Mouse (Mus musculus): ENCODE results near the gene Sipa1l2. TPM values are rescaled to one million over a fixed set of nuclear protein-coding genes. Genes with fewer than 3 reads are reported as not detected.

Gene Sipa1l2
- polyA plus RNA-seq, 1 experiment from 2014 or later = 12.9 TPM

- Histone ChIP-seq H3K4me3 (ENCODE audit: low read length) (no peak overlapping the region), H3K27ac (ENCODE audit: low read depth, low read length) (no peak overlapping the region), H3K4me2 (replicated peaks; ENCODE audit: low read depth, low read length) (no peak overlapping the region), H3K27me3 (ENCODE audit: control insufficient read depth, insufficient read depth, low read length) (no peaks in the 10 kb centered on the region), H3K4me1 (ENCODE audit: control insufficient read depth, insufficient read depth, low read length) (0 out of 2 replicates have a peak, but pooled peaks cover 5% of the 10 kb centered on the region), H3K9ac (ENCODE audit: low read depth, low read length) (no peak overlapping the region), H3K36me3 (ENCODE audit: control insufficient read depth, insufficient read depth, low read length) (peaks cover 12% of the 10 kb centered on the region; the same call in 1 of the 2 replicates), H3K9me3 (ENCODE audit: control insufficient read depth, low read length) (no peaks in the 10 kb centered on the region)
- WGBS = 50% methylated on average over 10 of the region's 10 CpGs
- ATAC-seq (ENCODE audit: low FRiP score, low TSS enrichment) = no peak; the same call in 1 of the 2 replicates
Observed at GRCm38 (mm10) chr8:125423861-125424260, 145.7 kb downstream of the Sipa1l2 start.

- Histone ChIP-seq H3K4me1 (ENCODE audit: control insufficient read depth, insufficient read depth, low read length) (0 out of 2 replicates have a peak, but pooled peaks cover 5% of the 10 kb centered on the region), H3K9me3 (ENCODE audit: control insufficient read depth, low read length) (no peaks in the 10 kb centered on the region), H3K9ac (ENCODE audit: low read depth, low read length) (no peak overlapping the region), H3K27ac (ENCODE audit: low read depth, low read length) (no peak overlapping the region), H3K27me3 (ENCODE audit: control insufficient read depth, insufficient read depth, low read length) (no peaks in the 10 kb centered on the region), H3K36me3 (ENCODE audit: control insufficient read depth, insufficient read depth, low read length) (peaks cover 17% of the 10 kb centered on the region; the same call in 1 of the 2 replicates), H3K4me3 (ENCODE audit: low read length) (no peak overlapping the region), H3K4me2 (replicated peaks; ENCODE audit: low read depth, low read length) (no peak overlapping the region)
- WGBS = 86% methylated on average over 14 of the region's 14 CpGs
- no peak for ATAC-seq (ENCODE audit: low FRiP score, low TSS enrichment)
Observed at GRCm38 (mm10) chr8:125419202-125419830, 150.3 kb downstream of the Sipa1l2 start.

- Histone ChIP-seq H3K27ac (ENCODE audit: low read depth, low read length) (no peak overlapping the region), H3K9ac (ENCODE audit: low read depth, low read length) (no peak overlapping the region), H3K4me2 (replicated peaks; ENCODE audit: low read depth, low read length) (no peak overlapping the region), H3K4me1 (ENCODE audit: control insufficient read depth, insufficient read depth, low read length) (peaks cover 6% of the 10 kb centered on the region; the same call in 1 of the 2 replicates), H3K4me3 (ENCODE audit: low read length) (no peak overlapping the region), H3K27me3 (ENCODE audit: control insufficient read depth, insufficient read depth, low read length) (no peaks in the 10 kb centered on the region), H3K36me3 (ENCODE audit: control insufficient read depth, insufficient read depth, low read length) (peaks cover 11% of the 10 kb centered on the region; the same call in 1 of the 2 replicates), H3K9me3 (ENCODE audit: control insufficient read depth, low read length) (no peaks in the 10 kb centered on the region)
- ATAC-seq (ENCODE audit: low FRiP score, low TSS enrichment) = no peak
- WGBS = 64% methylated on average over 6 of the region's 6 CpGs
Observed at GRCm38 (mm10) chr8:125416146-125416545, 153.5 kb downstream of the Sipa1l2 start.

- Histone ChIP-seq H3K4me2 (replicated peaks; ENCODE audit: low read depth, low read length) (no peak overlapping the region), H3K4me3 (ENCODE audit: low read length) (no peak overlapping the region), H3K27ac (ENCODE audit: low read depth, low read length) (no peak overlapping the region), H3K9ac (ENCODE audit: low read depth, low read length) (no peak overlapping the region), H3K4me1 (ENCODE audit: control insufficient read depth, insufficient read depth, low read length) (peaks cover 6% of the 10 kb centered on the region; the same call in 1 of the 2 replicates), H3K36me3 (ENCODE audit: control insufficient read depth, insufficient read depth, low read length) (peaks cover 11% of the 10 kb centered on the region; the same call in 1 of the 2 replicates), H3K27me3 (ENCODE audit: control insufficient read depth, insufficient read depth, low read length) (no peaks in the 10 kb centered on the region), H3K9me3 (ENCODE audit: control insufficient read depth, low read length) (no peaks in the 10 kb centered on the region)
- WGBS = 85% methylated on average over 8 of the region's 8 CpGs
- no peak for ATAC-seq (ENCODE audit: low FRiP score, low TSS enrichment)
Observed at GRCm38 (mm10) chr8:125414651-125415050, 155.0 kb downstream of the Sipa1l2 start.

GRCm38 (mm10) chr8:125413001-125413909 lies 156.4 kb downstream of the Sipa1l2 start:
- 27% methylated on average over 13 of the region's 13 CpGs for WGBS
- H3K27me3 ChIP-seq (ENCODE audit: control insufficient read depth, insufficient read depth, low read length) = no peaks in the 10 kb centered on the region
- ATAC-seq (ENCODE audit: low FRiP score, low TSS enrichment) = no peak

GRCm38 (mm10) chr8:125410646-125411045 lies 159.0 kb downstream of the Sipa1l2 start:
- 72% methylated on average over 5 of the region's 5 CpGs for WGBS

More at GRCm38 (mm10) chr8:125413001-125413909, 156.4 kb downstream of the Sipa1l2 start:
- H3K36me3 ChIP-seq (ENCODE audit: control insufficient read depth, insufficient read depth, low read length) = peaks cover 4% of the 10 kb centered on the region; the same call in 1 of the 2 replicates
- peaks cover 8% of the 10 kb centered on the region; the same call in 1 of the 2 replicates for H3K4me1 ChIP-seq (ENCODE audit: control insufficient read depth, insufficient read depth, low read length)
- no peak overlapping the region for H3K4me3 ChIP-seq (ENCODE audit: low read length)
- H3K4me2 ChIP-seq (replicated peaks; ENCODE audit: low read depth, low read length) = peak overlapping the region; percentile 11; the same call in 1 of the 2 replicates
- H3K27ac ChIP-seq (ENCODE audit: low read depth, low read length) = peak overlapping the region; percentile 48
- H3K9me3 ChIP-seq (ENCODE audit: control insufficient read depth, low read length) = no peaks in the 10 kb centered on the region
- H3K9ac ChIP-seq (ENCODE audit: low read depth, low read length) = peak overlapping the region; percentile 14; the same call in 1 of the 2 replicates

GRCm38 (mm10) chr8:125407672-125408071 lies 161.9 kb downstream of the Sipa1l2 start:
- no peak overlapping the region for H3K27ac ChIP-seq (ENCODE audit: low read depth, low read length)
- H3K36me3 ChIP-seq (ENCODE audit: control insufficient read depth, insufficient read depth, low read length) = no peaks in the 10 kb centered on the region
- WGBS = 39% methylated on average over 9 of the region's 9 CpGs
- no peak for ATAC-seq (ENCODE audit: low FRiP score, low TSS enrichment)
- no peaks in the 10 kb centered on the region for H3K27me3 ChIP-seq (ENCODE audit: control insufficient read depth, insufficient read depth, low read length)
- peaks cover 3% of the 10 kb centered on the region; the same call in 1 of the 2 replicates for H3K9me3 ChIP-seq (ENCODE audit: control insufficient read depth, low read length)
- 0 out of 2 replicates have a peak, but pooled peaks cover 2% of the 10 kb centered on the region for H3K4me1 ChIP-seq (ENCODE audit: control insufficient read depth, insufficient read depth, low read length)
- no peak overlapping the region for H3K9ac ChIP-seq (ENCODE audit: low read depth, low read length)
- no peak overlapping the region for H3K4me3 ChIP-seq (ENCODE audit: low read length)
- H3K4me2 ChIP-seq (replicated peaks; ENCODE audit: low read depth, low read length) = no peak overlapping the region

More at GRCm38 (mm10) chr8:125410646-125411045, 159.0 kb downstream of the Sipa1l2 start:
- Histone ChIP-seq H3K4me2 (replicated peaks; ENCODE audit: low read depth, low read length) (no peak overlapping the region), H3K9ac (ENCODE audit: low read depth, low read length) (no peak overlapping the region), H3K4me3 (ENCODE audit: low read length) (no peak overlapping the region), H3K27ac (ENCODE audit: low read depth, low read length) (no peak overlapping the region), H3K27me3 (ENCODE audit: control insufficient read depth, insufficient read depth, low read length) (no peaks in the 10 kb centered on the region), H3K9me3 (ENCODE audit: control insufficient read depth, low read length) (peaks cover 3% of the 10 kb centered on the region; the same call in 1 of the 2 replicates), H3K36me3 (ENCODE audit: control insufficient read depth, insufficient read depth, low read length) (no peaks in the 10 kb centered on the region), H3K4me1 (ENCODE audit: control insufficient read depth, insufficient read depth, low read length) (peaks cover 8% of the 10 kb centered on the region; the same call in 1 of the 2 replicates)
- ATAC-seq (ENCODE audit: low FRiP score, low TSS enrichment) = no peak

GRCm38 (mm10) chr8:125406453-125406852 lies 163.2 kb downstream of the Sipa1l2 start:
- no peaks in the 10 kb centered on the region for H3K36me3 ChIP-seq (ENCODE audit: control insufficient read depth, insufficient read depth, low read length)
- H3K4me3 ChIP-seq (ENCODE audit: low read length) = no peak overlapping the region
- H3K9ac ChIP-seq (ENCODE audit: low read depth, low read length) = no peak overlapping the region
- no peak overlapping the region for H3K4me2 ChIP-seq (replicated peaks; ENCODE audit: low read depth, low read length)
- H3K9me3 ChIP-seq (ENCODE audit: control insufficient read depth, low read length) = peaks cover 3% of the 10 kb centered on the region; the same call in 1 of the 2 replicates
- 0 out of 2 replicates have a peak, but pooled peaks cover 2% of the 10 kb centered on the region for H3K4me1 ChIP-seq (ENCODE audit: control insufficient read depth, insufficient read depth, low read length)
- no peak for ATAC-seq (ENCODE audit: low FRiP score, low TSS enrichment)
- no peaks in the 10 kb centered on the region for H3K27me3 ChIP-seq (ENCODE audit: control insufficient read depth, insufficient read depth, low read length)
- no peak overlapping the region for H3K27ac ChIP-seq (ENCODE audit: low read depth, low read length)
- 75% methylated on average over 5 of the region's 5 CpGs for WGBS
